Mouse (Mus musculus) B cell, adult 2 months (primary cell): Measurements from ENCODE around the gene Rapgef5.

Source experiments
- DNase-seq, 2 experiments: peaks; one replicate each; pipeline ENCODE4 v3.0.0; 2022

Rapgef5 gene

DNA sequence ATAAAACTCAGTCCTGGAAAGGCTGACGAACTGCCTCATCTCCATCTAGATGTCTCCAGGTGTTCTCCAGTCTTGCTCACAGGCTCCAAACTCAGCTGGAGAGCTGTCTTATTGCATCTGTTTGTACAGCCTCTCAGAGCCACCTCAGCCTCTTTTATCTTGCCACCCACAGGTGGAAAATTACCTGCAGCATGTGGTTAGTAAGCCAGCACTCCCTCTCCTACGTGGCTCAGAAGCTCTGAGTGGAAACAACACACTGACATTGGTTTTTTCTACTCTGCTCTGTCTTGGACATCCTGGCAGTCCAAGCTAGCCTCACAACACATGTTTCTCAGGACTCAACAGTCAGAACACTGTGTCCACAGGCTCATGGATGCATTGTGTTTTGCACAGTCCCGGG lies 162.6 kb downstream of the Rapgef5 start:
- DNase-seq, result no peak

DNA sequence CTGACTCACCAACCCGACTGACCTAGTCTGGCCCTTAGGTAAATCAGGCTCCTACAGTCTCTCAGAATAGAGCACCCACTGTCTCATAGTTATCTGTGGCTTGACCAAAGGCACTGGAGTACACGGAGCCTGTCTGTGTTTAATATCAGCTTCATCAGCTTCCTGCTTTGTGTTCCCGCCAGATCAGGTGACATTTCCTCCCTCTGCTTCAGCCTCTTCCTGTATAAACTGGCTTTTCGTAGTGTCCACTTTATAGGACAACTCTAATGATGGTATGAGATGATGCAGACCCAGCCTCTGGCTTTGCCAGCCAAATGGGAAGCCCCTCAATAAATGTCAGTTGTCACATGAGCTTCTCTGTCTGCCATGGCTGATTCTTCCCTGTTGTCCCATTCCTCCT lies 163.5 kb downstream of the Rapgef5 start:
- DNase-seq, result no peak

DNA sequence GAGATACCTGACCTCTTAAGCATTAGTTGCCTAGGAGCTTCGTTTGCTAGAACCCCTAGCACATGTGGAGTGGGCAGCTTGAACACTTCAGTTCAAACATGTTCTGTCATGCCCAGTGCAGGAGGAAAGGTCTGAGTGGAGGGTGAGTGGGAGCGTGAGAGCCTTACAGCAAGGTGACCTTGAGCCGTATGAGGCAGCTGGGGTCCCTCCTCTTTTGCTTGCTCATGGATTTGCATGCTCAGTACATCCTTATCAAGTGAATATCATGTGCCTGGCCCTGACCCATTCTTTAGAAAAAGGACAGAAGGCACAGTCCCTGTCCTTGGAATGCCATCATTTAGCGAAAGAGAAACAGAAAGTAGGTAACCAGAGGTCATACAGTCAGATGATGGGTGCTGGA lies 165.0 kb downstream of the Rapgef5 start:
- DNase-seq, result no peak

DNA sequence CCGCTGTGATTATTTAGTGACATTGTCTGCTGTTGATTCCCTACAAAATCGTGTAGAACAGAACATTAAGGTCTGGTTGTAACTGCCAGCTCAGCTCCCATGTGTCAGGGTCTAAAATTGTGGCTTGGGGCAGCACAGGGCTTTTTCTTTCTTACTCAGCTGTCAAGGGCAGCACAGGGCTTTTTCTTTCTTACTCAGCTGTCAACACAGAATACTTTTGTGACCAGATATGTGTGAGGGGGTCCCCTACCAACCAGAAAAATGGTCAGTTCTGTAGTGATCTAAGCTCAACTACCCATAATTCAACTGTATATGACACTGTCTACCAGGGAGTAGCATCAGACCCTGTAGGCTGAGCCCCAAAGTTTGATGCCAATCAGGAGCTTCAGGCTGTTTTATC lies 167.1 kb downstream of the Rapgef5 start:
- no peak for DNase-seq

- DNase-seq, result no peak
Measured at GRCm38 (mm10) chr12:117683984-117684383, 167.7 kb downstream of the Rapgef5 start.

- DNase-seq, result no peak
Measured at GRCm38 (mm10) chr12:117684788-117685187, 168.5 kb downstream of the Rapgef5 start.

- no peak for DNase-seq
Measured at GRCm38 (mm10) chr12:117685336-117685735, 169.1 kb downstream of the Rapgef5 start.

- no peak for DNase-seq
Measured at GRCm38 (mm10) chr12:117686732-117687131, 170.5 kb downstream of the Rapgef5 start.

DNA sequence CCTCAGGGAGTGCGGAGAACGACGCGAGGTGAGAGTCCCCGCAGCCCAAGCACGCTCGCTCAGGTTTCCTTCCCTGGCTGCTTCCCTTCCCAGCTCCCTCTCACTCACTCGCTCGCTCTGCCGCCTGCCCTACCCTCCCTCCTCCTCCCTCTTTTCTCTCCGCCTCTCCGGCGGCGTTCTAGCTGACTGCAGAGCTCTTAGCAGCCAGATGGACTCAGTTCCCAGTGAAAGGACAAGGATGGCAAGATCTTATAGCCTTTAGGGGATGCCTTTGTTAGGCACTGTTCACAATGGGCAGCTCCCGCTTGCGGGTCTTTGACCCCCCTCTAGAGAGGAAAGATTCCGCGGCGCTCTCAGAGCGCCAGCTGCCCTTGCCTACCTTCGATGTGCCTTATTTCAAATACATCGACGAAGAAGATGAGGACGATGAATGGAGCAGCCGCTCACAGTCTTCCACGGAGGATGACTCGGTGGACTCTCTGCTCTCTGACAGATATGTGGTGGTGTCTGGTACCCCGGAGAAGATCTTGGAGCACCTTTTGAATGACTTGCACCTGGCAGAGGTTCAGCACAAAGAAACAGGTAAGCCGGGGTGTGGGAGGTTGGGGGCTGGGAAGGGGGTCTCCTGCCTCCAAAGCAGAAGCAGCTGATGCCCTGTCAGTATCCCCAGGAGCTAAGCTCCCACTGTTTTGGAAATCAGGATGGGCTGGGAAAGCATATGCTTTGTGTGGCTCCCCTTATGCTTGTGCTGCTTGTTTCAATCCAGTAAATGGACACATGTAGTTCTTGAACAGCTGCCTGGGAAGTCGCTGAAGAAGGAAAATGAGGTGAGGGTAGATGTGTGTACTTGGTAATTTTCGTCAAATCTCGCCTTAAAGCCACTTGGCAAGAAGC lies 172.6 kb downstream of the Rapgef5 start:
- DNase-seq, result no peak

GRCm38 (mm10) chr12:117691336-117691735 lies 175.1 kb downstream of the Rapgef5 start:
- DNase-seq, result no peak

- no peak for DNase-seq
Measured at GRCm38 (mm10) chr12:117692775-117693174, 176.5 kb downstream of the Rapgef5 start.

DNA sequence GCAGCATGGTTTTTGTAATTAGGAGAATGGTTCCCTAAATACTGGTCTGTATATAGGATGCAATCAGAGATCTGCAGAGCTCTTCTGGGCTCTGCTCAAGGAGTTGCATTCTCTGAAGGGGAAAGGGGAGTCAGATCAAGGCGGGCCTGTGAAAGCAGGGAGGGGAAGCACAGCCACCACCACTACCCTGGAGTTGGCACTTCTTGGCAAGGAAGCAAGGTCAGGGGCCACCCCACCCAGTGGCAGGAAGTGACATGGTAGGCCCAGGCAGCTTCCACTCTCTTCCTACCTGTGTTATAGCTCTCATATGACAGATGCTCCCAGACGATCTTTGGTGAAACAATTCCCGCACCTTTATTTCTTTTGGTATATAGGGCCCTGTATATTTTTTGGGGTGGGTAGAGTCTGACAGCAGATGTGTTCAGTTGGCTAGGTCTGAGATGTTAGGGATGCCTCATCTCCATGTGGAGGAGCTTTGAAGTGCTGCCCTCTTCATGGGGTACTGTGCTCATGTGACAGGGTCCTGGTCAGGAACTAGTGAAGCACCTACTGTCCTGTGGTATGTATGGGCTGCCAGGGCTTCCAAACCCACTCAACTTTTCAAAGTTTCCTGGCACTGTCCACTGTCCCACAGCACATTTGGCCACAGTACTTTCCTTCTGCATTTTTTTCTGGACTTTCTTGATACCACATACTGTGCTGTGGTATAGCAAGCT lies 183.8 kb downstream of the Rapgef5 start:
- DNase-seq, result no peak

DNA sequence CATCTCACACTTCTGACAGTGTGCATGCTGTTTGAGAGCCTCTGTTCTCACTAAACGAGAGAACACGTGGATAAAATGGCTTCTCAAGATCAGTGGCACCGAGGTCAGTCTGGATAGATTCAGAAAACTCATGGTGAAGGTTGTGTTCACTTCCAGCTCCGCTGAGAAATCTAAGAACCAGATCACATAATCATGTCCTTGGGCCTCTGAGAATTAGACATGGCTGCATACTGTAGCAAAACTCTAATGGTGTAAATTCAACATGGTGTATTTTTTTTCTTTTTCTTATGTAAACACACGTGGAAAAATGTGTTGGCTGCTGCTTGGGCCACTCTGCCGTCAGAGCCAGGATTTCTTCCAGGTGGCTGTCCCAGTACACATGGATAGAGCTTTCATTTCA lies 184.6 kb downstream of the Rapgef5 start:
- DNase-seq, result no peak

DNA sequence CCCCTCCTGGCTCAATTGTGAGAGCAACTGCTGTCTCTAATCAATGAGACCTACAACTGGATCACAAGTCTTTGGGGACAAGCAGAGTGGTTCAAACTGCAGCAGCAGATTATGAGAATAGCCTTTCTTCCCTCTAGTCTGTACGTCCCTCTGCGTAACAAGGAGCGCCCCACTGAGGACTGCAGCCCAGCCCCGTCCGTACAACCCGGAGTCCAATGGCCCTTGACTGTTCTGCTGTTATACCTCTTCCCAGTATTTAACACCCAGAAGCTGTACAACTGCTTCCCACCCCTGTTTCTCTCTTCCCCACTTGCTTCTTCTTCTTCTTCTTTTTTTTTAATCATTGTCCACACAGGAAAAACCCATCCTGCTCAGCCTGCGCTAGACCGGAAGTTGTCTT lies 186.0 kb downstream of the Rapgef5 start:
- DNase-seq, result no peak

DNA sequence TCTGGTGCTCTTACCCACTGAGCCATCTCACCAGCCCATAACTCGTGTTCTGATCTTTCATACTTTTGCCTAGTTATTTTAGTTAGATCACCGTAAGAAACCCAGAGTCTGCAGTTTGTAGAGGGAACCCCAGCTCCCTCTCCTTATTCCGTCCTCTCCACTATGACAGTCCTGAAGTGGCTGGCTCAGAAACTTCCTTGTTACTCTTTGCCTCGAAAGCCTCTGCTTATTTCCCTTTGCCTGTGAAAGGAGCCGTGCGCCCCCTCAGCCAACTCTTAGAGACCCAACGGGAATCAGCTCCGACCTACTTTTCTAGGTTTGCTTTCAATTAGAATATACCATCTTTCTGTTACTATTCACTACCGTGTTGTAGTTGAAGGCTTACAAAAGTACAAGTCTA lies 186.6 kb downstream of the Rapgef5 start:
- DNase-seq, result no peak

DNA sequence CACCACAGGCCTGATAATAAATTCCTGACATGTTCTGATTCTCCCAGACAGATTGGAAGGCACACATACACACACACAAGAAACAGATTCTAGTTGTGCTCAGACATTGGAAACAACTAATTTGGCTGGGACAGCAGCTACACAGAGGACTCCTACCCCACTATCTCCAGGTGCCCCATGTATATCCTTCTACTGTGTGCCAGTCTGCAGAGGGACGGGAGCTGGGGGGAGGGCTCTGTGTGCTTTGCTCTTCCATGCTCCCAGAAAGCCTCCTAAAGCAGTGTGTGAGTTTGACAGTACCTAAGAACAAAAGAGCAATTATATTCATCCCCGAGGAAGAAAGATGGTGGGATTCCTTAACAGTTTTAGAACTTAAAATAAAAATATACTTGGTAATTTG lies 187.1 kb downstream of the Rapgef5 start:
- DNase-seq, result no peak

- DNase-seq, result no peak
Measured at GRCm38 (mm10) chr12:117705308-117705707, 189.0 kb downstream of the Rapgef5 start.

GRCm38 (mm10) chr12:117709280-117709679 lies 193.0 kb downstream of the Rapgef5 start:
- DNase-seq, result no peak

- no peak for DNase-seq
Measured at GRCm38 (mm10) chr12:117712474-117712873, 196.2 kb downstream of the Rapgef5 start.

DNA sequence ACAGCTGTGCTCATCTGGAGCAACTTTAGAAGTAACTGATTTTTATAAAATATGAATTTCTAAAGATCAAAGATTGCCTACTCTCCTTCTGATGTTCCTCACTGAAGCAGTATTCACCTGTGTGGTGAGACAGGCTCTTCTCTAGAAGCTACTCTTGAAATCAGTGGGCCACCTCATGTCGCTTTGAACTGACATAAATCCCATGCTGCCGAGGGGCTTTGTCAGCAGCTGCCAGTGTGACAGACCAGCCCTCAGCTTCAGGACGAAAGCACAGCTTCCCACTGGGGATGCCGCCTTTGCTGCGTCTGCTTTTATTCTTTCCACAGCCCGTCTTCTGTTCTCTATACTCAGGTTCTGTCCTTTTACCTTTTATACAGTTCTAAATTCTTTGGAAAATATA lies 197.3 kb downstream of the Rapgef5 start:
- no peak for DNase-seq

DNA sequence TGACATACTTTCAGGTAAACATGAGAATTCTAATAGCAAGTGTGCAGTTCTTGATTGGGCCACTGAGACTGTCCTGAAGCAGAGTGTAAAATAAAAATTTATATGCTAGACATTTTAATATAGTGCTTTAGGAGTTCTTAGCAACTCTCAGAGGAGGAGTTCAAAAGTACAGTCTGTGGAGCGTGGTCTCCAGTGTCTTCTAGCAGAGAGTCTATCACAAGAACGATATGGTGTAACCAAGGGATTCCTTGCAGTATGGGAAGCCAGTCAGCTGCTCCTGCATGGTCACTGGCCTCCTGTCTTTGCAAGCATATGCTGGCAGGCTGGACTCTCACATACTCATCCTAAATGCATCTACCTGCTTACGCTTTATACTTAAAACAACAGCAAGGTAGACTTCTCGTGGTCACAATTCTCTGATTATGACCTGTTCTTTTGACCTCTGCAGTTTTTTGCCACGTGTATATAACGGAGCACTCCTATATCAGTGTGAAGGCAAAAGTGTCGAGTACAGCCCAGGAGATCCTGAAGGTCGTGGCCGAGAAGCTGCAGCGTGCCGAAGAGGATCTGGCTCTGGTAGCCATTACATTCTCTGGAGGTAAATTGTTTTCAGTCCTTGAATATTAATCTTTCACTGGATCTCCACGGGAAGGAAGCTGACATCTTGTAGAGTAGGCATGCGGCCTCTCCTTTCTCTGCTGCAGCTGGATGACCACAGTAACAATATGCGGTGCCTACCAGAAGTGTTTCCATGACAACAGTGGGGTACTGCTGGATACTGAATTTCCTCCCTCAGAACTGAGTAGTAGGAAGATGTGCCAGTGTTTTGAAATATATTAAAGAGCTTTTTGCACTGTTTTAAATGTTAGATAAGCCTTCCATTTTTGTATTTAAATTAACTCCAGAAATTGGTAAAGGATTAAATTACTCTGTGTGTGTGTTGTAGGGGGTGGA lies 204.8 kb downstream of the Rapgef5 start:
- no peak for DNase-seq

DNA sequence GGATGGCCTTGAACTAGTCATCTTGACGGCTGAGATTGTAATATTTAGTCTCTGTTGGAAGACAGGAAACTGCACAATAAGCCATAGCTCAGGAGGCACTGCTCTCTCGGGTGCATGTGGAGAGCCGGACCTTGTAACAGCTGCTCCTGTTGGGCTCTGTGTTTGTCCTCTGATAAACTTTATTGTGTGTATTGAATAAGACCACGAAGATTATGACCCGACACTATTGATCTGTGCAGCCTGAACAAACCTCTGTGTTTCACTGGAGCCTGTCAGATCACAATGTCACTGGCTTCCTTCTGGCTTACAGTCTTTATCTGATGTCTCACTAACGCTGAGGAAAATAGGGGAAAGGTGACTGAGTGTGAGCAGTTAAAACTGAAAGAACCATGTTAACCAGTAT lies 205.5 kb downstream of the Rapgef5 start:
- no peak for DNase-seq

DNA sequence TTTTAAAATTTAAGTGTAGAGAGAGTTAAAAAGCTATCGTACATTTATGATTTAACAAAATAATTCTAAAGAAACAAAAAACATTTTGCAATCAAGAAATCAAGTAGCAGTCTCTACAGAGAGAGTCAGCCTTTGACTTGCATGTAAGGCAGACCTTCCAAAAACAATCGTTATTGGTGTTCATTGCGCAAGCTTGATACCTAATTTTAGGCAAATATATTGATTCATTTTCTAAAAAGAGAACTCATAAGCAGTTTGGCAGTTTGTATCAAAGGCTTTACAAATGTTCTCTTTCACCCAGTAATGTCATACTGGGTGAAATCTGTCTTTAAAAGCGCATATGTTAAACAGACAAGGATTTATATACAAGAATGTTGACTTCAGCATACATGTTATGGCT lies 208.7 kb downstream of the Rapgef5 start:
- no peak for DNase-seq
